Mouse (Mus musculus): Measurements from ENCODE around the gene Atp8a2.
"Not testable (repeated sequence)": the region's sequence is repeated elsewhere in the genome, so short reads cannot be mapped to it uniquely, and the experiment has no call there.

Atp8a2 gene

DNA sequence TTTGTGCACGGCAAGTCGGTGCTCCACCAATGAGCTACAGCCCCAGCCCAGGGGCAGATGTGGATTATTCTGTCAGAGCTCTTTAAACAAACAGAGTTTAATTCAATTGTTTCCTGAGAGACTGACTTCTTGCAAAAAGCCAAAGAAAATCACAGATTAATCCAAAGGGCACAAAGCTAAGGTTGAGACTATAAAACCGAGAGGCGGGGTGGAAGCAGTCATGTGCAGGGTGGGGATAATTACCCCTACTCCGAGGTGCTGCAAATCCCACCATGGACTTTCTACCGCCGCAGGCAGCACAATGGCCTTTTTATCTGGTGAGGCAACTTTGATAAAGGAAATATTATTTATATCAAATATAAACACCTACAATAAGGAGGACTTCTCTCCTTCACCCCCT is 580.2 kb downstream of the Atp8a2 start:
- no peak for DNase-seq (ENCODE audit: extremely low read depth, low read depth, low spot score)

DNA sequence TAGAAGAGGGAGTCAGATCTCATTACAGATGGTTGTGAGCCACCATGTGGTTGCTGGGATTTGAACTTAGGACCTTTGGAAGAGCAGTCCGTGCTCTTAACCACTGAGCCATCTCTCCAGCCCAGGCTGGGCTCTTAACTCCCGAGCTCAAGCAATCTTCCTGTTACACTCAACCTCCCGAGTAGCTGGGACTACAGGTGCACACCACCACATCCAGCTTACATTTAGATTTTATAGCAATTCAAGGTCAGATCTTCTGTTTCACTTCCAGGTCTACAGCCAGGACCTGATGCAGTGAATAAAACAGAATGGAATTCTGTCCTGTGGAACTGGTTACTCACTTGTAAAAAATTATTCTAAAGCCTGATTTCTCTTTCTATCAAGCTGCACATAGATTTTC is 582.8 kb downstream of the Atp8a2 start:
- not testable (repeated sequence) for DNase-seq (ENCODE audit: extremely low read depth, low read depth, low spot score)

DNA sequence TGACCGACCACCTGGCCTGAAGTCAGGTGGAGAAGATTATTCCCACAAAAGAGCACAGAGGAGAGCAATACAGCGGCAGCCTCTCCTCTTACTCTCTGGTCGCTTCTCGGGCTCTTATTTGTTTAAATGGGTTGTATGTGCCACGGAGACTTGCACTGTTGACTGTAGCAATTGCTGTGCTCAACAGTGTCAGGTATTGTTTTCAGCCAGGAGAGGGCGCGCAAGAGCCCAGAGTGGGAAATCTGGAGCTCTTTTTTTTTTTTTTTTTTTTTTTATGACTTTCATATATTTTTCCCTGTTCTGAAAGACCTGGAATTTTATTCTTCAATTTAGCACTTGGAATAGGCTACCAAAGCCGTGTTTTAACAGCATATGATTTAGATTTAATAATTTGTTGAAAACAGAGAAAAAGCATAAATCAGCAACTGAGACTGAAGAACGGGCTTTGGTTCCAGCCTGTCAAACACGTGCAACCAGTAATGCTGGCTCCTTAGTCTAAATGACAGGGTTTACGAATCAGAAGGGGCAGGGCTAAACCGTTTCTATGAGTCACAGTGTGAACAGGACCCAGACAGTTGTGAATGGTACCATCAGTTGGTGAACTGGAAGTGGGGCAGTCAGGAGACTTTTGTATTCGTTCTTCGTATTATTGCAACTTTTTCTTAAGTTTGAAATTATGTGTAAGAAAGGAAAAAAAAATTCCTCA is 583.9 kb downstream of the Atp8a2 start:
- DNase-seq (ENCODE audit: extremely low read depth, low read depth, low spot score), result no peak

GRCm38 (mm10) chr14:59607021-59607420 is 590.0 kb downstream of the Atp8a2 start:
- no peak for DNase-seq (ENCODE audit: extremely low read depth, low read depth, low spot score)

DNA sequence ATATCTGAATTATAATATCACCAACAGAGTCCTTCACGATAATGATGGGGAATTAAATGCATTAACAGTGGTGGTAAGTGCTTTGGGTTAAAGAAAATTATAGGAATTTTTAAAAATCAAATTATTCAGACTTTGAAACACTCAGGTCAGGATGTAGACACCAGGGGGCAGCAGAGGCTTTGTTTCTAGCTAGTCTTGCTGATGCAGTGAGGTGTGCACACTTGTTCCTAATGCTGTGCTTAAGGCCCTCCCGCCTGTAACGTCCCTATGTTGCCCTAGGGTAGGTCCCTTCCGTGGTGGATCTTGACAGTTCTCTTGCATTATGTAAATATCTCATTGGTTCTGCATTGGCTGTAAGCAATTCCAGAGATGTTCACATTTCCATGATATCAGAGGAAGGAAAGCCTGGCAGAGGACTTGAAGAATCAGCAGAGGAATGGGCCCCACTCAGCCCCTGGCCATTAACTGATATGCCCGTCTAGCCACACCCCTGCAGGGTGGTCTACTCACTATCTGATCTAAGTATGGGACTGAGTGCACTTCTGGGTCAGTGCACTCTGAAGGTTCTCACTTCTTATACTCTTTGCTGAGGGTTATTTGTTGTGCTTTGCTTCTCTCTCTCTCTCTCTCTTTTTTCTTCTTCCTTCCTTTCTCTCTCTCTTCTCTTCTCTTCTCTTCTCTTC is 591.2 kb downstream of the Atp8a2 start:
- DNase-seq (ENCODE audit: extremely low read depth, low read depth, low spot score), result no peak

GRCm38 (mm10) chr14:59604002-59604645 is 592.9 kb downstream of the Atp8a2 start:
- no peak for DNase-seq (ENCODE audit: extremely low read depth, low read depth, low spot score)

GRCm38 (mm10) chr14:59598260-59598627 is 598.7 kb downstream of the Atp8a2 start:
- DNase-seq (ENCODE audit: extremely low read depth, low read depth, low spot score), result no peak

DNA sequence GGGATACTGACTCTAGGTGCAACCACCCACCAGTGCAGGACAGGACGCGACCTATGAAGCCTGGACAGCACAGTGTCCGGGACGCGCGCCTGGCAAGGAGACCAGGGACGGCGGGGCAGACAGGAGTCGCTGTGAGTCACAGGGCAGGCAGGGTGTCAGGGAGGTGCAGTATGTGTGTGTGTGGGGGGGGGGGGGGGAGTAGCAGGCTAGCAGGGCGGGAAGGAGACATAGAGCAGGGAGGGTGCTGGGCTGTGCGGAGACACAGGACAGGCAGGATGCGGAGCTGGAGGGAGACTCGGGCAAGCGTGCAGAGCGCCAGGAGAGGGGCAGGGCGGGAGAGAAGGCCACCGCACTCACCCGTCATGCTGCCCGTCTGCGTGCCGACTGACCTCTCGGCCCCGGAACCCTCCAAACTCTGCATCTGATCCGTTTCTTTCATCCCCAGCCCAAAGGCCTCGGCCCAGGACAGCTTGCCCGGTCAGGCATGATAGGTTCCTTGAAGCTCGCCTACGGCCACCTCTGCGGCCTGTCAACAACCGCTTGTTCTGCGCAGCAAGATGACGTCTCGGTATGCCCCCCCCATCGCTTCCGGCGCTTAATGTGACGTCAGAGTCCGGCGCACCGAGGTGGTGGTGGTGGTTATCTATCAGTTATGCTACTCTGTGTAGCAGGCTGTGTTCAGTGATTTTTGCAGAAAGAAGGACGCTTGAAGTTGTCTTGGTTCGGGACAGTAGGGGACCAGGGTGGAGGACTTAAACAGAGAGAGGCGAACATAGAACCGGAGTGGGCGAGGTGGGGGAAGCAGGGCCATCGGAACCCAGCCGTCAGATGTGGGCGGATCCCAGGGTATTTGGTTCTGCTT is 599.4 kb downstream of the Atp8a2 start, which contains the start of gene Cdadc1:
Gene Cdadc1 (minus strand): TSS at position 562 of the 862 bp plus-strand sequence.
- DNase-seq (ENCODE audit: extremely low read depth, low read depth, low spot score), result peak; percentile 25

DNA sequence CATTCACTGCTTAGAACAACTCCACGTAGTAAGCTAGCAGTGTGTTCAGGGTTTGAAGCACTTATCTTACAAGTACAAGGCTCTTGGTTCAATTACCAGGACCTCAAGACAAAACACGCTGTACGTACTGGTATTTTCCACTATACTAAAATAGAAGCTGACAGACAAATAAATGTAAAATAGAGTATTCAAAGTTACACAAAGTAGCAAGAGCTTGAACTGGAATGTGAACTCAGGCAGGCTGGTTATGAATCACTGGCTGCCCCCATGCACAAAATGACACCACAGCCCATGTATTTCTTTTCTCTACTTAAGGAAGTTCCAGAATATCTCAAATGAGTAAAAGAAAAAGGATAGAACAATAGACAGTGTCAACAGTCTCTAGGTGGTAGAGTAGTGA is 602.0 kb downstream of the Atp8a2 start:
- no peak for DNase-seq (ENCODE audit: extremely low read depth, low read depth, low spot score)

DNA sequence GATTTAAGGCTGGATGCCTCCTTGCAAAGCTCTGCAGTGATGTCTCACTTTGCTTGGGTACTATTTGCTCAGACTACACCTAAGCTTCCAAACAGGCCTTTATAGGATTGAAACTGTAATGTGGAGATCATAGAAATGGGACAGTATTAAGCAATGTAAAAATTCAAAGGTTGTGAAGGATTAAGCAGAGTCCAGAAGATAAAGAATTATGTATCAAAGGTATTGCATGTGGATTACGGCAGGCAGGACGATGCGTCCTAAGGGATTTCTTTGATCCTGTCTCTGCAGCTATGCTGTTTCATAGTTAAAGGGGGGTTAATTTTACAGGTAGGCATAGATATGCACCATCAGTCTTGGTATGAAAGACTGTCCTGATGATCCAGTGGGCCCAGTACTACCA is 604.4 kb downstream of the Atp8a2 start:
- DNase-seq (ENCODE audit: extremely low read depth, low read depth, low spot score), result peak; percentile 62

DNA sequence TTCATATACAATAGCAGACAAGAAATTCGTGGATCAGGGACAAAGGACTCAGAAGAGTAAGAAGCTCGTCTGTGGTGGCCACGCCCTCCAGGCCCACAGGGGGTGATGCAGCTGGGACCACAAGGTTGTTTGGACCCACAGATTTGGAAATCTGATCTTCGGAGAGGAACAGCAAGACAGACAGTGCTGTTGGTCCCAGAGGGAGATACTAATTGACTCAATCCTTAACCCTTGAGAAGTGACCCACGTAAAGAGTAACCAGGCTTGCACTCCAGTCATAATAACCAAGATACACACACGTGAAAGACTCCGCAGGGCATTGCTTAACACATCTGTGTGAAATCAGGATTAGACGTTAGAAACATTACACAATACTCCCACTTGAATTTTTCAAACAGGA is 605.1 kb downstream of the Atp8a2 start:
- DNase-seq (ENCODE audit: extremely low read depth, low read depth, low spot score), result peak; percentile 98

DNA sequence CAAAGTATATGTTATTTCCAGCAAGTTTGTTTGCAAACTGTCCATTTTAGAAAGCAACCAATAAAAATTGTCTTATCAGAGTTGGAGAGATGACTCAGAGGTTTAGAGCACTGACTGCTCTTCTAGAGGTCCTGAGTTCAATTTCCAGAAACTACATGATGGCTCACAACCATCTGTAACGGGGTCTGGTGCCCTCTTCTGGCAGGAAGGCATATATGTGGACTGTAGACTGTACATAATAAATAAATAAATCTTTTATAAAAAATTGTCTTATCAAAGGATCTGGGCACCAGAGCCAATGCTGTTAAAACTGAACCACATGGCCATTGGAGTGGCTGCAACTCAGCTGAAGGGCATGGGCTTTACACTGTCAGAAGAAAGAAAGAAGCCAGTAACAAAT is 606.4 kb downstream of the Atp8a2 start:
- DNase-seq (ENCODE audit: extremely low read depth, low read depth, low spot score), result no peak
